Mouse (Mus musculus): ENCODE results near the gene Tmc8.
"Not testable (repeated sequence)": the region's sequence is repeated elsewhere in the genome, so short reads cannot be mapped to it uniquely, and the experiment has no call there.

The Tmc8 gene

DNA sequence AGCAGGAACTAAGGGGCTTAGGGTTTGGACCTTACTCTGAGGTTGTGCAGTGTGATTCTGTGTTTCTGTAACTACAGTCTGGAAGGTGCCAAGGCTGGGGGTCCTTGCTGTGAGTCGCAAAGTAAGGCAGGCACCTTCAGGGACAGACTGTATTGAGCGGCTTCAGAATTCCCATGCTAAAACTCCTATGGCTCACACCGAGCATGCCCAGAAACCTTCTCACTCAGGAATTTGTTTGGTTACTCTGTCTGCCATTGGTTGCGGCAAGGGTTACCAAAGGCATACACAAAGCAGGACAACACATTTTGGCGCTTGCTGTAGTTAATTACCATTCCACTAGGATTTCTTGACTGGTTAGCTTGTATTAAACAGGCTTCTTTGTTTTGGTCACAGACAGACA, 44.3 kb downstream of the Tmc8 start:
- DNase-seq (ENCODE audit: low spot score), result no peak

GRCm38 (mm10) chr11:117826916-117827315, 45.0 kb downstream of the Tmc8 start:
- no peak for DNase-seq (ENCODE audit: low spot score)

DNA sequence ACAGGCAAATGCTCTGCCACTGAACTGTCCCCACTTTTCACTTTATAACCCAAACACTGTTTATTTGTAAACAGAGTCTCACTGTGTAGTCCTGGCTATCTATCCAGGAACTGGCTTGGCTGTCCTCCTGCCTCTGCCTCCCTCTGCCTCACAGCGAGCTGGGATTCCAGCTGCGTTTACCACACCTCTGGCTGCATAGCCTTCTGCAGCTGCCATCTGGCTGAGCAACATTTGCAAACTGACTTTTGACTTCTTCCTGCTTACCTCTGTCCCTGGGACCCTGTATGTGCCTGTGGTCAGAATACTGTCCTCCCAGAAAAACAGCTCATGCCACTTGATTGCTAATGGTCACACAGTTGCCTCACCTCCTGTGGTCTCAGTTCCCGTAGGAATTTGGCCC, 45.5 kb downstream of the Tmc8 start:
- no peak for DNase-seq (ENCODE audit: low spot score)

DNA sequence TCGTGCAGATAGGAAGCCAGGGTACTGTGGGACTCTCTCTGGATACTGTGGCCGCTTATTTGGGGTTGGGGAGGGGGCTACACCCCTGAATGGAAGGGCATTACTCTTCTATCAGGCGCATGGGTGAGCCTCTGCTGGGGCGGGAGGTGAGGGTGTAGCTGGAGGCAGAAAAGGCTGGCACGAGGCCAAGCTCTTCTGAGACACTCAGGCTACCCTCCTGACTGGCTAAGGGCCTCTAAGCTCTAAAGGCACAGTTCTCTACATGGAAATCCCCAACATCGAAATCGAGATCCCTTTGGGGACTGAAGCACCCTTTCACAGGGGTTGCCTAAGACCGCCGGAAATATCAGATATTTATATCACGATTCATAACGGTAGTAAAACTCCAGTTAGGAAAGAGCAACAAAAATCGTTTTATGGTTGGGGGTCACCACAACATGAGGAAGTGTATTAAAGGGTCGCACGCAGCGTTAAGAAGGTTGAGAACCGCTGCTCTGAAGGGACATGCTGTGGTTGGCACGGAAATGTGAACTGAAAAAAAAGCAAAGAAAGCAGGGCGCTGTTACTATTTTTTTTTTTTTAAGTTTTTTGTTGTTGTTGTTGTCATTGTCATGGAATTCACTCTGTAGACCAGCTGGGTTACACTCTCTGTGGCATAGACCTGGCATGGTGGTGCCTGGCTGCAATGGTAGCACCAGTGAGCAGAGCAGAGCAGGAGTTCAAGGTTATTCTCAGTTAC, 46.4 kb downstream of the Tmc8 start:
- no peak for DNase-seq (ENCODE audit: low spot score)

DNA sequence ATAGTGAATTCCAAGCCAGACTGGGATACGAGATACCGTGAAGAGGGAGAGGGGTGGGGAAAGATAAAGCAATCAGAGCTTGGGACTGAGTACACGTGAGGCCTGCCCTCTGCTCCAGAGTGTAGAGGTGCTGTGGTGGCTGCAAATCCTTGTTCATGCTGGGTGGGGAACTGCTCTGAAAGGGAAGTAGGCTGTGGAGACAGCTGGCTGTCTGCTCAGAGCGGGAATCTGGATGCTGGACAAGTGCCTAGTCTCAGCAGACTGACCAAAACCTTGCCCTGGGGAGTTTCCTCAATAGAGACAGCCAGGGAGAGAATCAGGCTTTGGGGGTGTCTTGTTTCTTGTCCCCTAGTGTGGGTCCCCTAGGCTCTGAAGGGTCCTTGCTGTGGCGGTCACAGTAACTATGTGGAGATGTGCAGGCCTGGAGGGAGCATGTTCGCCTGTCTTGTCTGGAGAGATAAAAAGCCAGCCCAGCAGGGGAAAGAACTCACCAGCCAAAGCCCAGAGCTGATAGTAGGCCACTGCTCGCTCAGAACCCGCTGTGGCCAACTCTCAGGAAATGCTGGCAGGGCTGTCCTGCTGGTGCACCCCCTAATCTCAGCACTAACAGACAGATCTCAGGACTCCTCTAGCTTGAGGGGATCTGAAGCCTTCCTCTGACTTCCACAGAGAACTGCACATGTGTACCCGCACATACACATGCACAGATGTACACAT, 47.2 kb downstream of the Tmc8 start:
- DNase-seq (ENCODE audit: low spot score), result no peak

DNA sequence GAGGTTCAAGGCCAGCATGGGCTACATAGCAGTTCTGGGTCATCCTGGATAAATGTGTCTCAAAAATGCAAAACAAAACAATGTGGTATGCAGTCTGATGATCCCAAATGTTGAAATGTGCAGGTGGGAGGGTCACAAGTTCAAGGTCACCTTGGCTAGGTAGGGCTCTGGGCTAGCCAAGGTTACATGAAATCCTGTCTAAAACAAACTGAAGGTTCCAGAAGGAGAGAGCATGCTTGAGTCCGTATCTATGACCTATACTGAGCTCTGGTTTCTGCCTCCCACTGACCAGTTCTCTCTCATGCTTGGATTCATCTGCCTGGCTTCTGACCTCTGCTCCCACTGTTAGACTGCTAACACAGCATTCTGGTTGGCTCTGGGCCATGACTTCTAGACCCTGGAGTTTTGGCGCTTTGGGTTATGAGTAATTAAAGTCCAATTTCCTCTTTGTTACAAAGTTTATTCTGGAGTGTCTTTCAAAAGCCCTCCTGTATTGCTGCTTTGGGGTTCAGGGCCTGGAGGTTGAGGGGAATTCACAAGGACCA, 47.9 kb downstream of the Tmc8 start:
- no peak for DNase-seq (ENCODE audit: low spot score)

DNA sequence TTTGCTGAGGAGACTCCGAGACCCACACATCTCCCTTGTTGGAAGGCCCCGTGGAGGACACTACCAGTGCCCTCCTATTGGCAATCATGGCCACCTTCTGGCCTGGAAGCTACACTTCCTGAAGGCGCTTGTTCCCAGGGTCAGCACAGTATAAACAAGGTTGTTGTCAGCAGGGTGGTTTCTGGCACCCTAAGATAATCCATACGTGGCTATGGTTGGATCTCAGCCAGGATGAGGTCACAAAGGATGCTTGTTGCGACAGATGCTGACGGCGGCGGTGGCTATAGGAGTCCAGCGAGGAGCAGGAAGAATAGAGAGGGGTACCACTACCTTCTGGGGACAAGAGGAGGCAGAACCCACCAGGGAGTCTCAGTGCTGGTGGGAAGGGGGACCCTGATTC, 48.5 kb downstream of the Tmc8 start:
- DNase-seq (ENCODE audit: low spot score), result no peak

GRCm38 (mm10) chr11:117832086-117832969, 50.5 kb downstream of the Tmc8 start:
- DNase-seq (ENCODE audit: low spot score), result no peak

- DNase-seq (ENCODE audit: low spot score), result not testable (repeated sequence)
Measured at GRCm38 (mm10) chr11:117833509-117833908, 51.6 kb downstream of the Tmc8 start.

- no peak for DNase-seq (ENCODE audit: low spot score)
Measured at GRCm38 (mm10) chr11:117834086-117834485, 52.2 kb downstream of the Tmc8 start.

DNA sequence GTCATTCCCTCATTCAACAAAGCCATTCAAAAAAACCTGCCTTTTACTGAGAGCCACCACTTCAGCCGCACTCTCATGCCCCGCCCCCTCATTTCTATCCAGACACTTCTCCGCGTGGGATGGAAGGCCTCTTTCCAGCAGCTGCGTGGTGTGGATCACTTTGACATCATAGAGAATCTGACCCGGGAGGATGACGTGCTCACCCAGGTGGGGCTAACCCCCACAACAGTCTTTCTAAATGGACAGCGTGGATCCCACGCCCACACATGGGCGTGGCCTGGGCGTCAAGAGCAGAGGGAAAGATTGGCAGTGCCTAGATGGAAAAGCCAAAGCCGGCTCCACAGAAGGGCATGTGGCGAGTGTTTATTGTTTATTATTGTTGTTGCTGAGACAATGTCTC, 54.4 kb downstream of the Tmc8 start:
- DNase-seq (ENCODE audit: low spot score), result no peak

GRCm38 (mm10) chr11:117838572-117838971, 56.7 kb downstream of the Tmc8 start:
- no peak for DNase-seq (ENCODE audit: low spot score)

- no peak for DNase-seq (ENCODE audit: low spot score)
Measured at GRCm38 (mm10) chr11:117839021-117839420, 57.1 kb downstream of the Tmc8 start.

GRCm38 (mm10) chr11:117840910-117841309, 59.0 kb downstream of the Tmc8 start:
- no peak for DNase-seq (ENCODE audit: low spot score)

All from layer of hippocampus, adult 9-10 months (tissue).